Mouse (Mus musculus): ENCODE measurements at regions not wholly inside any gene's neighbourhood (a gene's known extent, or its start where the extent isn't known, plus 50 kb on each side); places are given as distances from the start of the nearest gene placed in this dataset.

DNA sequence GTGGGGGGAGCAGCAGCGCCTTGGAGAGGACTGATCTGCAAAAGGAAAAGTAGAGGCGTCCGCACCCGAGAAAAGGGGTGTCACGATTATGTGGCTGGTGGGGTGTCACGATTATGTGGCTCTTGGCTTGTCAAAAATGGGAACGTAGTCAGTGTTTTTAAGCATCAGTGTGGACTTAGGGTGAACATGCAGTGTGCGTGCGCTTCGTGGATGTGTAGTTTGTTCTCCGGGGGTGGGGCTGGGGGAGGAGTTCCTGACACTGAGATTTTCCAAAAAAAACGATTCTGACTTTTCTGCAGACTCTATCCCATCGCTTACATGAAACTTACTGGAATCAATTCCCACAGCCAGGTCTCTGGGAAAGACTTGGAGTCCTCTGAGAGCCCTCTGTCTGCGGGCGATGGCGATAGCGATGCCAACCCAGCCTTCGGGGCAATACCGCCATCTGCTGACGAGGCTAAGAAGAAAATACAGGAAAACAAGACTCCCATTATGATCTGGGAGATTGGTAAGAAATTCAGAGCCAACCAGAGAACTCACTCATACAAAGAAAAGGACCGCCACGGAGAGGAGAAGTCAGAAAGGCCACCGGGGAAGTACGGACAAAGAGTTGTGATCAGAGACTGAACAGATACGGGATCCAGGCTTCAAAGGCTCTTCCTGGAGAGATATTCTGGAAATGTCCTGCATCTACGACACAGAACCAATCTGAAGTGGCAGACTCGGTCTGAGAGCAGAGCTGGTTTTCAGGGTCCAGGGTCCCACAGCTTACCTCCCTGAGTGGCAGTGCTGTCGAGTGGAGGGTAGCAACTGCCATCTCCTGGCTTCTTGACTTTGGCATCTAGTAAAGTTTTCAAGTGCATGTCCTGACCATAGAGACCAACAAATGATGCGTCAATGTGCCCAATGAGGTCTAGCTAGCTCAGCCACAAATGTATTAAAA lies 51.6 kb upstream of the Phc1 start:
- TF ChIP-seq POLR2A (IDR thresholded peaks at IDR 0.05; ENCODE audit: insufficient read depth, low read length) = no peak
- TF ChIP-seq CTCF (IDR thresholded peaks at IDR 0.05; ENCODE audit: low read depth, low read length) = peak; percentile 85
- TF ChIP-seq EP300 (IDR thresholded peaks at IDR 0.05; ENCODE audit: insufficient read depth, low read depth, low read length) = 0 out of 2 replicates have a peak, but pooled peaks have one; percentile 27
